Mouse (Mus musculus) ES-E14 (cell line): ENCODE results near the gene Ccp110. TPM values are rescaled to one million over a fixed set of nuclear protein-coding genes. Genes with fewer than 3 reads are reported as not detected.

Source experiments
- DNase-seq: peaks from one replicate; pipeline ENCODE4 v3.0.0-alpha.2; 2013; ENCODE audit warnings: low read depth, low spot score
- H3K27ac ChIP-seq: 2 replicates; pipeline ENCODE4 v1.5.1; 2012; ENCODE audit warnings: low read depth, mild to moderate bottlenecking, low read length, moderate library complexity, mixed read lengths; ENCODE audit not compliant: poor library complexity, insufficient read depth, severe bottlenecking
- H3K36me3 ChIP-seq: 2 replicates; pipeline ENCODE4 v1.6.1; 2012; ENCODE audit warnings: mild to moderate bottlenecking, low read length, moderate library complexity, mixed read lengths; ENCODE audit not compliant: control insufficient read depth, poor library complexity, insufficient read depth, severe bottlenecking
- H3K4me1 ChIP-seq, 2 experiments: fragments of 150-350 bp in 1 of 2; sonication (generic) in 1 of 2; 2 replicates each; pipeline ENCODE4 v1.6.1; 2012; ENCODE audit warnings: low read length in 2 of 2, mild to moderate bottlenecking in 1 of 2, mixed read lengths in 1 of 2; ENCODE audit not compliant: control insufficient read depth in 2 of 2, insufficient read depth in 2 of 2, poor library complexity in 1 of 2
- H3K4me3 ChIP-seq, 2 experiments: fragments of 150-350 bp in 1 of 2; sonication (generic) in 1 of 2; 2 replicates each; pipeline ENCODE4 v1.5.1; 2012; ENCODE audit warnings: low read length in 2 of 2, low read depth in 1 of 2, mild to moderate bottlenecking in 1 of 2, mixed read lengths in 1 of 2; ENCODE audit not compliant: insufficient read depth in 1 of 2, poor library complexity in 1 of 2, severe bottlenecking in 1 of 2
- H3K9ac ChIP-seq: 2 replicates; pipeline ENCODE4 v1.6.1; 2012; ENCODE audit warnings: low read depth, mild to moderate bottlenecking, low read length, mixed read lengths; ENCODE audit not compliant: poor library complexity, insufficient read depth, severe bottlenecking
- H3K9me3 ChIP-seq: fragments of 150-350 bp; sonication (generic); 2 replicates; pipeline ENCODE4 v1.6.1; 2012; ENCODE audit warnings: low read depth, mild to moderate bottlenecking, low read length; ENCODE audit not compliant: control insufficient read depth, insufficient read depth
- CHD2 ChIP-seq: IDR thresholded peaks from 2 replicates; pipeline ENCODE4 v1.6.1; 2014; ENCODE audit warnings: mild to moderate bottlenecking, low read depth, low read length, inconsistent platforms
- HCFC1 ChIP-seq: IDR thresholded peaks from 2 replicates; pipeline ENCODE4 v1.6.1; 2012; ENCODE audit warnings: low read length, inconsistent platforms, borderline replicate concordance; ENCODE audit not compliant: insufficient read depth
- MAFK ChIP-seq: IDR thresholded peaks from 2 replicates; pipeline ENCODE4 v1.6.1; 2014; ENCODE audit warnings: mild to moderate bottlenecking, low read depth, low read length, inconsistent platforms; ENCODE audit not compliant: insufficient read depth
- ZC3H11A ChIP-seq: IDR thresholded peaks from 2 replicates; pipeline ENCODE4 v1.6.1; 2012; ENCODE audit warnings: low read depth, mild to moderate bottlenecking, inconsistent platforms, low read length, borderline replicate concordance
- ZNF384 ChIP-seq: IDR thresholded peaks from 2 replicates; pipeline ENCODE4 v1.6.1; 2012; ENCODE audit warnings: low read depth, low read length, inconsistent platforms
- in situ Hi-C, 2 experiments: fragments of 600-800 bp; cut with MboI; formaldehyde crosslinking; loops; one replicate each; pipeline ENCODE4 v1.15.1; 2025; ENCODE audit warnings: low sequenced_read_pairs in 2 of 2, inconsistent platforms in 1 of 2; ENCODE audit not compliant: unreplicated experiment in 2 of 2
- total RNA-seq: library from RNA; depleted of rRNA; stranded (reverse); fragments of 300-350 nt; gene quantifications from 2 replicates; pipeline ENCODE4 v1.2.3, GENCODE M21; 2012

Ccp110 gene
- total RNA-seq, 1 experiment = 25.8 TPM

DNA sequence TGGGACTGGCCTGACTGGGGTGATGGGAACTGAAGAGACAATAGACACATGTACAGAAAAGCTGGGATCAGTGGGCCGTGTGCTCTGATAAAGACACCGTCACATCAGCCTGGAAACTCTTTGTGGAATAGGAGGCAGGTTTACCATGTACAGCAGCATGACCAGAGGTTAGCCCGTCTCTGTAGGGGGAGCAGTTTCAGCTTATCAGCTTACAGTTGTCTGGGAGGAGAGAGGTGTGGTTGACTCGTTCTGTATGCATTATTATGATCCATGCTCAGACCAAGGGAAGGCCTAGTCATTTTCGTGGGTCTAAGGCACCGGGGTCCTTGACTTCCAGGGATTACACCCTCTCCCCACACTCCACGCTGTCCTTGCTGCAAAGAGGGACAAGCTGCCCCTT, 39.3 kb downstream of the Ccp110 start:
- H3K4me1 ChIP-seq = no peaks in the 10 kb centered on the region; a peak in 1 of 4 replicates
- no peak overlapping the region for H3K4me3 ChIP-seq
- H3K27ac ChIP-seq = no peak overlapping the region
- no peaks in the 10 kb centered on the region for H3K9me3 ChIP-seq
- DNase-seq = no peak
- no peak overlapping the region for H3K9ac ChIP-seq
- H3K36me3 ChIP-seq = peaks cover 10% of the 10 kb centered on the region; the same call in 1 of the 2 replicates
- no peak for TF ChIP-seq ZNF384
- no peak for TF ChIP-seq HCFC1
- TF ChIP-seq CHD2 = no peak
- no peak for TF ChIP-seq ZC3H11A
- TF ChIP-seq MAFK = no peak
- in situ Hi-C loops = no loop called here

DNA sequence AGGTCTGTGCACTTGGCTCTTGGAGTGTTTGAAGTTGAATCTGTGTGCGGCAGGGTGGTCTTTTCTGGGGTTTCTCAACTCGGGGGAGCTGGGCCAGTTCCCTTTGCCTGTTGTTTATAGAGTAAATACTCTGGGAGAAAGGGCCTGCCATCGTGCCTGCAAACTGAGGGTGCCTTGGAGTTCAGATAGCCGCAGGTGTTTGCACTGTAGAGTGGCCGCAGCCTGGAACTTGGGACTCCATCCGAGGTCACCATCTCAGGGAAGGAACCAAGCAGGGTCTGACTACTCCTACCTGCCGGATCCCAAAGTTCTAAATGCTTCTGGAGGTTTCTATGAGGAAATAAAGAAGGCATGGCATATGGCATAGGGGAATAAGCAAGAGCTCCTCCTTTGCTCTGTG, 43.4 kb downstream of the Ccp110 start:
- no peaks in the 10 kb centered on the region for H3K9me3 ChIP-seq
- H3K4me1 ChIP-seq = peaks cover 0 to 3% of the 10 kb centered on the region in 2 experiments; a peak in 1 of 4 replicates
- peaks cover 6% of the 10 kb centered on the region; the same call in 1 of the 2 replicates for H3K36me3 ChIP-seq
- no peak for TF ChIP-seq ZC3H11A
- no peak for TF ChIP-seq HCFC1
- no peak for TF ChIP-seq CHD2
- no peak for TF ChIP-seq ZNF384
- TF ChIP-seq MAFK = no peak
- no peak overlapping the region for H3K9ac ChIP-seq
- in situ Hi-C loops = no loop called here
- no peak overlapping the region for H3K4me3 ChIP-seq
- no peak overlapping the region for H3K27ac ChIP-seq
- no peak for DNase-seq

DNA sequence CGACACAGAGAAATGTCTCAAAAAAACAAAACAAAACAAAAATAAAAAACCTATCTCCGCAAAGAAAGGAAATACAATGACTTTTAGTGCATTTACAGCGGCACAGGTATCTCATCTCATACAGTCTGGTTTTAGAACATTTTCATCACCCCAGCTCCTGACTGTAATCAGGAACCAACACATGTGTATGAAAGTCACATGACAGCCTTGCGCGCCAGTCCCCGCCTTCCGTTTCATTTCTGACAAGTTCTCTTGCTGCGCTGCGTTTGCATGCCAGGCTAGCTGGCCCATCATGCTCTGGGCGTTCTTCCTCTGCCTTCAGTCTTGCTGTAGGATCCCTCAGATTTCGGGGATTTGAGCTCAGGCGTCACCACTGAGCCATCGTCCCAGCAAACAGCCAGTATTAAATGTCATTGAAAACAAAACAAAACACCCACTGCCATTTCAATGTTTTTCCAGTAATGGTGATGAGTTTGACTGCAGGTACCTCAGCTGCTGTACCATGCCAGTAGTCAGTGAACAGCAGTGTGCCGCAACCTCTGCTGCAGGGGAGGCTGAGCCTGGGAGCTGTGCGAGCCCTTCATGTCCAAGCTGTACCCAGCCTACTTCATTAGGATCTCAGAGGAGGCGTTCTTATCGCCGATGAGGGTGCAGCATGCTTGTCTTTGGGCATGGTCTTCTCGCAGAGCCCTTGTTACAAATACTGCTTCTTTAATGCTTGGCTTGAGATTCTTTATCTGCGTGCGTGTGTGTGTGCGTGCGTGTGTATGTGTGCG, 44.3 kb downstream of the Ccp110 start:
- TF ChIP-seq ZC3H11A (no peak), HCFC1 (no peak), ZNF384 (no peak), MAFK (no peak), CHD2 (no peak)
- Histone ChIP-seq H3K4me1 (peaks cover 0 to 3% of the 10 kb centered on the region in 2 experiments; a peak in 1 of 4 replicates), H3K36me3 (peaks cover 8% of the 10 kb centered on the region; the same call in 1 of the 2 replicates), H3K9ac (no peak overlapping the region), H3K4me3 (no peak overlapping the region), H3K27ac (no peak overlapping the region), H3K9me3 (no peaks in the 10 kb centered on the region)
- no peak for DNase-seq
- in situ Hi-C loops = no loop called here

GRCm38 (mm10) chr7:118758369-118758768, 46.0 kb downstream of the Ccp110 start:
- no peak overlapping the region for H3K9ac ChIP-seq
- no peaks in the 10 kb centered on the region for H3K9me3 ChIP-seq
- DNase-seq = no peak
- TF ChIP-seq ZC3H11A = no peak
- TF ChIP-seq ZNF384 = no peak
- TF ChIP-seq HCFC1 = no peak
- TF ChIP-seq MAFK = no peak
- no peak for TF ChIP-seq CHD2
- in situ Hi-C loops = no loop called here
- peaks cover 10% of the 10 kb centered on the region; the same call in 1 of the 2 replicates for H3K36me3 ChIP-seq
- peaks cover 0 to 3% of the 10 kb centered on the region in 2 experiments; a peak in 1 of 4 replicates for H3K4me1 ChIP-seq
- H3K27ac ChIP-seq = no peak overlapping the region
- no peak overlapping the region for H3K4me3 ChIP-seq
